Mouse (Mus musculus) hindbrain, embryonic 12.5 days (tissue): Measurements from ENCODE around the gene Otud7b. TPM values are rescaled to one million over a fixed set of nuclear protein-coding genes. Genes with fewer than 3 reads are reported as not detected.

Experiments
- ATAC-seq: fragments of 200-750 bp; cut with Nextera tagmentation; 2 replicates; pipeline ENCODE4 v1.8.0; 2017; ENCODE audit warnings: moderate TSS enrichment; ENCODE audit not compliant: low FRiP score
- H3K27ac ChIP-seq: fragments of 300-500 bp; sonication (generic); 2 replicates; pipeline ENCODE4 v1.5.1; 2016; ENCODE audit warnings: mild to moderate bottlenecking
- H3K27me3 ChIP-seq: fragments of 300-500 bp; sonication (generic); 2 replicates; pipeline ENCODE4 v1.6.1; 2016; ENCODE audit warnings: mild to moderate bottlenecking
- H3K36me3 ChIP-seq: fragments of 300-500 bp; sonication (generic); 2 replicates; pipeline ENCODE4 v1.6.1; 2016; ENCODE audit warnings: mild to moderate bottlenecking
- H3K4me1 ChIP-seq: fragments of 300-500 bp; sonication (generic); 2 replicates; pipeline ENCODE4 v1.6.1; 2016
- H3K4me2 ChIP-seq: fragments of 300-500 bp; sonication (generic); replicated peaks from 2 replicates; pipeline ENCODE4 v1.6.1; 2016; ENCODE audit warnings: mild to moderate bottlenecking
- H3K4me3 ChIP-seq: fragments of 300-500 bp; sonication (generic); 2 replicates; pipeline ENCODE4 v1.5.1; 2016; ENCODE audit warnings: mild to moderate bottlenecking
- H3K9ac ChIP-seq: fragments of 300-500 bp; sonication (generic); 2 replicates; pipeline ENCODE4 v1.6.1; 2016; ENCODE audit warnings: mild to moderate bottlenecking, moderate library complexity
- H3K9me3 ChIP-seq: fragments of 300-500 bp; sonication (generic); replicated peaks from 2 replicates; pipeline ENCODE4 v1.6.1; 2016; ENCODE audit warnings: mild to moderate bottlenecking
- WGBS: fragments of 180-500 bp; shearing (Covaris S2); methylation state at CpG from one replicate; pipeline ENCODE4 v1.1.7; 2016; 5-methylcytosine and 5-hydroxymethylcytosine counted together
- polyA plus RNA-seq: library from polyadenylated mRNA; unstranded; fragments of >200 nt; fragmentation: Nextera tagmentation; extraction: Ambion mirVana; gene quantifications from 2 replicates; pipeline ENCODE4 v1.2.1, GENCODE M21; 2016

Otud7b gene
- polyA plus RNA-seq, 1 experiment from 2014 or later: 18.2 TPM

GRCm38 (mm10) chr3:96069542-96069941 lies 34.8 kb upstream of the Otud7b start:
- ATAC-seq: no peak
- no peak overlapping the region for H3K4me2 ChIP-seq
- H3K4me1 ChIP-seq: no peaks in the 10 kb centered on the region
- no peak overlapping the region for H3K4me3 ChIP-seq
- no peaks in the 10 kb centered on the region for H3K27me3 ChIP-seq
- no peaks in the 10 kb centered on the region for H3K9me3 ChIP-seq
- 67% methylated on average over 1 of the region's 1 CpGs for WGBS
- H3K36me3 ChIP-seq: no peaks in the 10 kb centered on the region
- H3K9ac ChIP-seq: no peak overlapping the region
- H3K27ac ChIP-seq: no peak overlapping the region

GRCm38 (mm10) chr3:96070241-96070640 lies 34.1 kb upstream of the Otud7b start:
- H3K9me3 ChIP-seq: no peaks in the 10 kb centered on the region
- WGBS: 81% methylated on average over 4 of the region's 4 CpGs
- H3K9ac ChIP-seq: no peak overlapping the region
- no peak overlapping the region for H3K4me2 ChIP-seq
- no peak overlapping the region for H3K4me3 ChIP-seq
- H3K4me1 ChIP-seq: no peaks in the 10 kb centered on the region
- H3K27ac ChIP-seq: no peak overlapping the region
- no peaks in the 10 kb centered on the region for H3K27me3 ChIP-seq
- no peak for ATAC-seq
- H3K36me3 ChIP-seq: no peaks in the 10 kb centered on the region

DNA sequence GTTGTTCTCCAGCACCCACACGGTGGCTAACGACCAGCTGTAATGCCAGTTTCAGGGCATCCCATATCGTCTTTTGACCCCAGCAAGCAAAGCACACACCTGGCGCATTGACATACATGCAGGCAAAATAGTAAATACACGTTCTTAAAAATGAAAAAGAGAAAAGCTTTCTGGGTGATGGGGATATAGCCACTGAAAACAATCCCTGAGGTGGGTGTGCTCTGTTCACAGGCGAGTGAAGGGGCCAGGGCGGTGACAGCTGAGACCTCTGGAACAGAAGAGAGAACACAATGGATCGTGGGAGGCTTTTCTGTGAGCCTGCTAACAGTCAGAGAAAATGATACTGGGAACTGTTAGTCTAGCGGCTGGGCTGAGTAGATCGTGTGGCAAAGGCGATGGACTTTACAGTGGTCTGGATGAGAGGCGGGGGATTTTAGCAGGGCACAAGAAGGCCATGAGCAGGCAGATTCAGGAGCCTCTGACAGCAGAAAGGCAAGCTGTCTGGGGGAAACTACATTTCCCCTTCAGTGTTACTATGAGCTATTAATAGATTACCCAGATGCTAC lies 31.3 kb upstream of the Otud7b start:
- WGBS: 58% methylated on average over 12 of the region's 12 CpGs
- no peak overlapping the region for H3K9ac ChIP-seq
- H3K4me2 ChIP-seq: no peak overlapping the region
- no peaks in the 10 kb centered on the region for H3K4me1 ChIP-seq
- ATAC-seq: no peak
- no peaks in the 10 kb centered on the region for H3K9me3 ChIP-seq
- no peaks in the 10 kb centered on the region for H3K27me3 ChIP-seq
- no peak overlapping the region for H3K27ac ChIP-seq
- no peak overlapping the region for H3K4me3 ChIP-seq
- H3K36me3 ChIP-seq: no peaks in the 10 kb centered on the region

- H3K4me1 ChIP-seq: peaks cover 3% of the 10 kb centered on the region; the same call in 1 of the 2 replicates
- no peaks in the 10 kb centered on the region for H3K9me3 ChIP-seq
- H3K9ac ChIP-seq: no peak overlapping the region
- H3K4me2 ChIP-seq: no peak overlapping the region
- H3K27ac ChIP-seq: no peak overlapping the region
- 78% methylated on average over 6 of the region's 6 CpGs for WGBS
- H3K4me3 ChIP-seq: no peak overlapping the region
- H3K36me3 ChIP-seq: no peaks in the 10 kb centered on the region
- no peak for ATAC-seq
- H3K27me3 ChIP-seq: no peaks in the 10 kb centered on the region
These were observed 26.3 kb upstream of the Otud7b start for GRCm38 (mm10) chr3:96078066-96078465.

DNA sequence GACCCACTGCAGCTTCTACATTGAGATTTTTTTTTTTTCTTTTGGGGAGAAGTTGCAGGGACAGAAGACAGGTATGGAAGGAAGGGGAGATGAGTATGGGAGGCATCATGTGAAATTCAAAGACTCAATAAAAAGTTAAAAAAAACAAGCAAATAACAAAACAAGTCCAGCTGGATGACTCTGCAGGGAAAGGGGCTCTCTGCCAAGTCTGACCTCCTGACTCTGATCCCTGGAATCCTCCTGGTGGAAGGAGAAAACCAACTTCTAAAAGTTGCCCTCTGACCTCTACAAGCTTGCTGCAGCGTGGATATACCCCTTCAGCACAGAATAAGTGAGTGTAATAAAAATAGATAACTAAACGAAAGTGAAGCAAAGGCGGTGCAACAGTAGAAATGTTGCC lies 25.6 kb upstream of the Otud7b start:
- 76% methylated on average over 3 of the region's 3 CpGs for WGBS
- no peak overlapping the region for H3K9ac ChIP-seq
- no peak for ATAC-seq
- H3K27ac ChIP-seq: no peak overlapping the region
- H3K36me3 ChIP-seq: no peaks in the 10 kb centered on the region
- H3K9me3 ChIP-seq: no peaks in the 10 kb centered on the region
- no peak overlapping the region for H3K4me3 ChIP-seq
- H3K4me1 ChIP-seq: peaks cover 3% of the 10 kb centered on the region; the same call in 1 of the 2 replicates
- no peak overlapping the region for H3K4me2 ChIP-seq
- no peaks in the 10 kb centered on the region for H3K27me3 ChIP-seq

DNA sequence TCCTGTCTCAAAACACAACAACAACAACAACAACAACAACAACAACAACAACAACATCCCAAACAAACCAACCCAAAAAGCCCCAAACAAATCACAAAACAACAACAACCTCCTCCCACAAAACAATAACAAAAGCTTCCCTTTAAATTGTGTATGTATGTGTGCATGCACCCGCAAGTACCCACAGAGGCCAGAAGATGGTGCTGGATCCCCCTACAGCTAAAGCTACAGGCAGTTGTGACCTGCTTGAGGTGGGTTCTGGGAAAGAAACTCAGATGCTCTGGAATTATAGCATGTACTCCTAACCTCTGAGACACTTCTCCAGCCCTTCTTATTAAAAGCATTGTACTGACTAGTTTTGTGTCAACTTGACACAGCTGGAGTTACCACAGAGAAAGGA lies 23.3 kb upstream of the Otud7b start:
- Histone ChIP-seq H3K4me2 (no peak overlapping the region), H3K27ac (no peak overlapping the region), H3K9ac (no peak overlapping the region), H3K9me3 (no peaks in the 10 kb centered on the region), H3K4me3 (no peak overlapping the region), H3K27me3 (no peaks in the 10 kb centered on the region), H3K36me3 (no peaks in the 10 kb centered on the region), H3K4me1 (peaks cover 3% of the 10 kb centered on the region; the same call in 1 of the 2 replicates)
- ATAC-seq: no peak
- 68% methylated on average over 1 of the region's 1 CpGs for WGBS

DNA sequence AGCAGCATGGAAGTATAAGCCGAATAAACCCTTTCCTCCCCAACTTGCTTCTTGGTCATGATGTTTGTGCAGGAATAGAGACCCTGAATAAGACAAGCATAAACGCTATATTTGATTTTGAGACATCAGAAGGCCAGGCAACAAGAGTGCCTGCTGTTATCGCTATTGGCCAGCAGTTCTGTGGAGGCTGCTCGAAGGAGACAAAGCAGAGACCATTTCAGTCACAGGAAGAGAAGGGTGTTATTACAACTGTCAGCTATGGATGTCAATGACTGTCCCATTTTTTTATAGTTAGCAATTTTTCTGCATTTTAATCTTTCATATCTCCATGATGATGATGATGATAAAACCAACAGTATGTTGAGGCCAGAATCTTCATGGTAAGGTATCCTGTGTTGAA lies 22.7 kb upstream of the Otud7b start:
- H3K9me3 ChIP-seq: no peaks in the 10 kb centered on the region
- peaks cover 3% of the 10 kb centered on the region; the same call in 1 of the 2 replicates for H3K4me1 ChIP-seq
- H3K4me2 ChIP-seq: no peak overlapping the region
- H3K9ac ChIP-seq: no peak overlapping the region
- ATAC-seq: no peak
- 92% methylated on average over 4 of the region's 4 CpGs for WGBS
- no peaks in the 10 kb centered on the region for H3K27me3 ChIP-seq
- no peaks in the 10 kb centered on the region for H3K36me3 ChIP-seq
- H3K4me3 ChIP-seq: no peak overlapping the region
- no peak overlapping the region for H3K27ac ChIP-seq

DNA sequence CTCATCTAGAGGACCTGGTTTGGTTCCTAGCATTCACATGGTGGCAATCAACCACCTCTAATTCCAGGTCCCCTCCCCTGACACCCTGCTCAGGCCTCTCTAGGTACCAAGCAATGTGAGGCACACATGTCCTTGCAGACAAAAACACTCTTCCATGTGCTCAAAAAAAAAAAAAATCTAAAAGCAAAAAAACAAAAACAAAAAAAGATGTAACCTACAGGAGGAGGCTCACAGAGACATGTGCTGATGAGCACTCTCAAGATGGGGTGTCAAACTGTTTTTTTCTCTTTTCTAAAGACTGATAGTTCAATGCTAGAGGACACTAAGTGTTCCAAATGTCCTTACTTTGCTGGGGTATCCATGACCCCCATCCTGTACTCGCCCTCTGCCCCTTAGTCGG lies 22.2 kb upstream of the Otud7b start:
- no peak overlapping the region for H3K4me2 ChIP-seq
- 82% methylated on average over 2 of the region's 2 CpGs for WGBS
- no peak overlapping the region for H3K4me3 ChIP-seq
- H3K36me3 ChIP-seq: no peaks in the 10 kb centered on the region
- H3K9ac ChIP-seq: no peak overlapping the region
- no peaks in the 10 kb centered on the region for H3K9me3 ChIP-seq
- ATAC-seq: no peak
- no peak overlapping the region for H3K27ac ChIP-seq
- peaks cover 3% of the 10 kb centered on the region; the same call in 1 of the 2 replicates for H3K4me1 ChIP-seq
- H3K27me3 ChIP-seq: no peaks in the 10 kb centered on the region

DNA sequence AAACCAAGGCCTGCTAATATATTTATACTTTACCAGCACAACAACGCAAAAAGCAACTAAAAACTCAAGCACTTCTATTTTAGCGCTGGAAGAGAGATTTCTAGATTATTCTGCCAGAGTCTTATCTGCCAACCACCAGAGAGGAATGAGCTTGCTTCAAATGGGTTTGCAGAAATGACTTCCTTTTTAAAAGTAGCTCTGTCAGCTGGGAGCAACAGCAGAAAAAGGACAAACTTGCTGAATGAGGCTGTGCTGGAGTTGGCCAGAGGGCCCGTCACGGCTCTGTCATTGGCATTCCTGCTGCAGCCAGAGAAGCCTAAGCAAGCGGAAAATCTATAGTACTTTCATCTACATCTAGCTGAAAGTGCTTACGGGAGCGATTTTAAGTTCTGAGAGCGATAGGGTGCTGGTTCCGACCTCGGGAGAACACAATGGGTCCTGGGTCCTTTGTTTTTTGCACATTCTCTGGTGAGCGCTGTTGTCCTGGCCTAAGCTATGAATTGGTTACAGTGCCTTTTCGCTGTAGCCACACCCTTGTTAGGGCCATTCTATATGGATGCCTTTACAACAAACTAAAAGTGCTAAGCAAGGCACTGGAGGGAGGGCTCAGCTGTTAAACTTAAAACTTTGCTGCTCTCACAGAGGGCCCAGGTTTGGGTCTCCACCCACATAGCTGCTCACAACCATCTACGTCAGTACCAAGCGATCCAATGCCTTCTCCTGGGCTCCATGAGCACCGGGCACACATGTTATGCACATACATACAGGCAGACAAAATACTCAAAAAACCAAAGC lies 21.4 kb upstream of the Otud7b start:
- no peak for ATAC-seq
- Histone ChIP-seq H3K4me1 (peaks cover 3% of the 10 kb centered on the region; the same call in 1 of the 2 replicates), H3K27ac (no peak overlapping the region), H3K4me2 (no peak overlapping the region), H3K27me3 (no peaks in the 10 kb centered on the region), H3K9ac (no peak overlapping the region), H3K4me3 (no peak overlapping the region), H3K9me3 (no peaks in the 10 kb centered on the region), H3K36me3 (no peaks in the 10 kb centered on the region)
- WGBS: 60% methylated on average over 15 of the region's 15 CpGs

GRCm38 (mm10) chr3:96084146-96084755 lies 20.1 kb upstream of the Otud7b start:
- 83% methylated on average over 10 of the region's 10 CpGs for WGBS
- no peaks in the 10 kb centered on the region for H3K9me3 ChIP-seq
- ATAC-seq: no peak
- no peaks in the 10 kb centered on the region for H3K27me3 ChIP-seq
- H3K4me2 ChIP-seq: no peak overlapping the region
- no peak overlapping the region for H3K9ac ChIP-seq
- H3K27ac ChIP-seq: no peak overlapping the region
- H3K4me1 ChIP-seq: peaks cover 3% of the 10 kb centered on the region; the same call in 1 of the 2 replicates
- H3K4me3 ChIP-seq: no peak overlapping the region
- no peaks in the 10 kb centered on the region for H3K36me3 ChIP-seq

- Histone ChIP-seq H3K36me3 (no peaks in the 10 kb centered on the region), H3K4me3 (no peak overlapping the region), H3K27me3 (no peaks in the 10 kb centered on the region), H3K9me3 (no peaks in the 10 kb centered on the region), H3K4me1 (peaks cover 3% of the 10 kb centered on the region; the same call in 1 of the 2 replicates), H3K9ac (no peak overlapping the region), H3K4me2 (no peak overlapping the region), H3K27ac (no peak overlapping the region)
- 82% methylated on average over 2 of the region's 2 CpGs for WGBS
- ATAC-seq: no peak
These were observed 17.1 kb upstream of the Otud7b start for GRCm38 (mm10) chr3:96087219-96087618.

DNA sequence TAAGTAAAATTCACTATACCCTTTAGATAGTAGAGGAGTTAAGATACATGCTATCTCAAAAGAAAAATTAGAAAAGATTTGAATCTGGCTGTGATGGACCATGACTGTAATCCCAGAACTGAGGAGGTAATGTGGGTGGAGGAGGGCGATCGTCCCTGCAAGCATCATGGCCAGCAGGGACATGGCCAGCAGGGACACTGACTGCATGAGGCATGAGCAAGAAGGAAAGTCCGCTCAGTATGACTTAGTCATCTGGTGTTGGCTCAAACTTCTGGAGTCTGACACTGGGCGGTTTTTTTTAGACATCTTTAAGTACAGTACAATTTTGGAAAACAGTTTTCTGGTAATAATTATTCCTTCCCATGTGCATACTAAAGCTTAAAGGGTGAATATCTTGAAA lies 16.5 kb upstream of the Otud7b start:
- Histone ChIP-seq H3K4me3 (no peak overlapping the region), H3K4me2 (no peak overlapping the region), H3K9me3 (no peaks in the 10 kb centered on the region), H3K36me3 (no peaks in the 10 kb centered on the region), H3K27ac (no peak overlapping the region), H3K27me3 (no peaks in the 10 kb centered on the region), H3K9ac (no peak overlapping the region), H3K4me1 (peaks cover 1% of the 10 kb centered on the region; the same call in 1 of the 2 replicates)
- ATAC-seq: no peak
- 83% methylated on average over 4 of the region's 4 CpGs for WGBS
